Mouse (Mus musculus) MEL (cell line): ENCODE measurements around the gene Clrn2. TPM values are rescaled to one million over a fixed set of nuclear protein-coding genes. Genes with fewer than 3 reads are reported as not detected.

Experiments used
- DNase-seq: peaks from one replicate; pipeline ENCODE4 v3.0.0; 2011; ENCODE audit warnings: low read depth, low spot score
- H3K27ac ChIP-seq: 2 replicates; pipeline ENCODE4 v1.5.1; 2012; ENCODE audit warnings: low read depth, mild to moderate bottlenecking, control low read depth, low read length, moderate library complexity; ENCODE audit not compliant: control insufficient read depth
- H3K27me3 ChIP-seq, 2 experiments: fragments of 150-350 bp in 1 of 2; sonication (generic) in 1 of 2; 2 replicates each; pipeline ENCODE4 v1.6.1; 2012; ENCODE audit warnings: low read length in 2 of 2, mild to moderate bottlenecking in 2 of 2, improper control_type of control experiment in 1 of 2, moderate library complexity in 1 of 2; ENCODE audit not compliant: insufficient read depth in 2 of 2, control insufficient read depth in 1 of 2
- H3K36me3 ChIP-seq, 2 experiments: 2 replicates each; pipeline ENCODE4 v1.6.1; 2012 to 2014; ENCODE audit warnings: low read length in 2 of 2, improper control_type of control experiment in 1 of 2, inconsistent platforms in 1 of 2, mild to moderate bottlenecking in 1 of 2; ENCODE audit not compliant: insufficient read depth in 2 of 2, control insufficient read depth in 1 of 2
- H3K4me1 ChIP-seq, 2 experiments: fragments of 150-350 bp in 1 of 2; sonication (generic) in 1 of 2; 2 replicates each; pipeline ENCODE4 v1.6.1; 2012; ENCODE audit warnings: low read length in 2 of 2, improper control_type of control experiment in 1 of 2, mild to moderate bottlenecking in 1 of 2; ENCODE audit not compliant: insufficient read depth in 2 of 2, control insufficient read depth in 1 of 2
- H3K4me3 ChIP-seq, 2 experiments: fragments of 150-350 bp in 1 of 2; sonication (generic) in 1 of 2; 2 replicates each; pipeline ENCODE4 v1.5.1; 2012; ENCODE audit warnings: low read depth in 2 of 2, low read length in 2 of 2, mild to moderate bottlenecking in 2 of 2, moderate library complexity in 2 of 2, control low read depth in 1 of 2, improper control_type of control experiment in 1 of 2; ENCODE audit not compliant: control insufficient read depth in 1 of 2, insufficient read depth in 1 of 2
- H3K79me2 ChIP-seq: 2 replicates; pipeline ENCODE4 v1.6.1; 2012; ENCODE audit warnings: mild to moderate bottlenecking, low read length, moderate library complexity; ENCODE audit not compliant: control insufficient read depth, poor library complexity, insufficient read depth
- H3K9ac ChIP-seq: 2 replicates; pipeline ENCODE4 v1.6.1; 2012; ENCODE audit warnings: low read depth, mild to moderate bottlenecking, control low read depth, low read length, moderate library complexity; ENCODE audit not compliant: control insufficient read depth, poor library complexity, severe bottlenecking
- H3K9me3 ChIP-seq: fragments of 150-350 bp; sonication (generic); replicated peaks from 2 replicates; pipeline ENCODE4 v1.6.1; 2012; ENCODE audit warnings: mild to moderate bottlenecking, low read length, improper control_type of control experiment, moderate library complexity; ENCODE audit not compliant: insufficient read depth
- BHLHE40 ChIP-seq: IDR thresholded peaks from 2 replicates; pipeline ENCODE4 v1.6.1; 2012; ENCODE audit warnings: low read depth, mild to moderate bottlenecking, inconsistent platforms, low read length, improper control_type of control experiment, borderline replicate concordance
- CHD1 ChIP-seq: IDR thresholded peaks from 2 replicates; pipeline ENCODE4 v1.6.1; 2012; ENCODE audit warnings: low read depth, mild to moderate bottlenecking, inconsistent platforms, low read length, improper control_type of control experiment
- CHD2 ChIP-seq: IDR thresholded peaks from 2 replicates; pipeline ENCODE4 v1.6.1; 2011; ENCODE audit warnings: low read length, improper control_type of control experiment
- EP300 ChIP-seq, 2 experiments: IDR thresholded peaks; 2 replicates each; pipeline ENCODE4 v1.6.1; 2011; ENCODE audit warnings: improper control_type of control experiment in 2 of 2, low read length in 2 of 2, low read depth in 1 of 2, mild to moderate bottlenecking in 1 of 2
- GABPA ChIP-seq: IDR thresholded peaks from 2 replicates; pipeline ENCODE4 v1.6.1; 2012; ENCODE audit warnings: low read depth, mild to moderate bottlenecking, inconsistent platforms, low read length, improper control_type of control experiment, moderate library complexity
- GATA1 ChIP-seq: IDR thresholded peaks from 2 replicates; pipeline ENCODE4 v1.6.1; 2011; ENCODE audit warnings: low read depth, low read length, improper control_type of control experiment
- HCFC1 ChIP-seq: IDR thresholded peaks from 2 replicates; pipeline ENCODE4 v1.6.1; 2012; ENCODE audit warnings: low read depth, mild to moderate bottlenecking, inconsistent platforms, low read length, improper control_type of control experiment, moderate library complexity
- MAFK ChIP-seq: IDR thresholded peaks from 2 replicates; pipeline ENCODE4 v1.6.1; 2011; ENCODE audit warnings: low read depth, mild to moderate bottlenecking, low read length, improper control_type of control experiment, borderline replicate concordance
- MEF2A ChIP-seq: IDR thresholded peaks from 2 replicates; pipeline ENCODE4 v1.6.1; 2014; ENCODE audit warnings: low read depth, mild to moderate bottlenecking, inconsistent platforms, low read length, improper control_type of control experiment; ENCODE audit not compliant: poor library complexity, insufficient replicate concordance, severe bottlenecking; ENCODE audit errors: extremely low read depth
- MXI1 ChIP-seq: IDR thresholded peaks from 2 replicates; pipeline ENCODE4 v1.6.1; 2011; ENCODE audit warnings: mild to moderate bottlenecking, low read depth, low read length, improper control_type of control experiment
- MYC ChIP-seq: IDR thresholded peaks from 2 replicates; pipeline ENCODE4 v1.6.1; 2011; ENCODE audit warnings: low read depth, mild to moderate bottlenecking, low read length, improper control_type of control experiment, moderate library complexity
- NELFE ChIP-seq: IDR thresholded peaks from 2 replicates; pipeline ENCODE4 v1.6.1; 2011; ENCODE audit warnings: low read depth, low read length, improper control_type of control experiment
- NRF1 ChIP-seq: IDR thresholded peaks from 2 replicates; pipeline ENCODE4 v1.6.1; 2014; ENCODE audit warnings: low read depth, mild to moderate bottlenecking, inconsistent platforms, low read length, improper control_type of control experiment, moderate library complexity; ENCODE audit not compliant: poor library complexity, insufficient read depth, severe bottlenecking
- POLR2A ChIP-seq, 2 experiments: IDR thresholded peaks; 2 replicates each; pipeline ENCODE4 v1.6.1; 2011 to 2012; ENCODE audit warnings: low read length in 2 of 2, mild to moderate bottlenecking in 2 of 2, control low read depth in 1 of 2, improper control_type of control experiment in 1 of 2, low read depth in 1 of 2, moderate library complexity in 1 of 2; ENCODE audit not compliant: control insufficient read depth in 1 of 2, insufficient read depth in 1 of 2, poor library complexity in 1 of 2
- POLR2AphosphoS2 ChIP-seq: IDR thresholded peaks from 2 replicates; pipeline ENCODE4 v1.6.1; 2011; ENCODE audit warnings: low read length, improper control_type of control experiment
- POLR2AphosphoS5 ChIP-seq: IDR thresholded peaks from 2 replicates; pipeline ENCODE4 v1.6.1; 2012; ENCODE audit warnings: low read depth, borderline replicate concordance, mild to moderate bottlenecking, inconsistent platforms, low read length, moderate library complexity, mixed read lengths
- RCOR1 ChIP-seq: IDR thresholded peaks from 2 replicates; pipeline ENCODE4 v1.6.1; 2012; ENCODE audit warnings: low read depth, mild to moderate bottlenecking, inconsistent platforms, low read length, improper control_type of control experiment
- SMC3 ChIP-seq: IDR thresholded peaks from 2 replicates; pipeline ENCODE4 v1.6.1; 2011; ENCODE audit warnings: low read depth, low read length, improper control_type of control experiment
- TCF12 ChIP-seq: IDR thresholded peaks from 2 replicates; pipeline ENCODE4 v1.6.1; 2014; ENCODE audit warnings: low read depth, mild to moderate bottlenecking, inconsistent platforms, low read length, improper control_type of control experiment, moderate library complexity
- UBTF ChIP-seq: IDR thresholded peaks from 2 replicates; pipeline ENCODE4 v1.6.1; 2012; ENCODE audit warnings: low read depth, mild to moderate bottlenecking, inconsistent platforms, low read length, improper control_type of control experiment, moderate library complexity, borderline replicate concordance; ENCODE audit not compliant: insufficient read depth
- USF1 ChIP-seq: IDR thresholded peaks from 2 replicates; pipeline ENCODE4 v1.6.1; 2014; ENCODE audit warnings: low read depth, mild to moderate bottlenecking, inconsistent platforms, low read length, improper control_type of control experiment, moderate library complexity
- ZC3H11A ChIP-seq: IDR thresholded peaks from 2 replicates; pipeline ENCODE4 v1.6.1; 2012; ENCODE audit warnings: low read depth, mild to moderate bottlenecking, inconsistent platforms, low read length, improper control_type of control experiment
- polyA plus RNA-seq, 2 experiments: library from polyadenylated mRNA; stranded (reverse) in 1 of 2; unstranded in 1 of 2; fragments of >175 nt in 1 of 2; fragments of >200 nt in 1 of 2; gene quantifications; 2 replicates each; pipeline versions ENCODE4 v1.2.1 to v1.2.4; 2012; ENCODE audit warnings: low replicate concordance in 2 of 2, low read depth in 1 of 2; ENCODE audit not compliant: insufficient read length in 2 of 2, insufficient read depth in 1 of 2, missing spikeins in 1 of 2
- total RNA-seq: library from RNA; depleted of rRNA; stranded (reverse); fragments of 300-350 nt; gene quantifications from 2 replicates; pipeline ENCODE4 v1.2.3, GENCODE M21; 2012

Gene Clrn2
- total and polyA plus RNA-seq, 3 experiments, result not detected

GRCm38 (mm10) chr5:45474215-45474614, 20.7 kb downstream of the Clrn2 start (continued):
- no peak for TF ChIP-seq USF1
- no peak for TF ChIP-seq NRF1
- TF ChIP-seq ZC3H11A, result peak; percentile 95
- TF ChIP-seq UBTF, result no peak
- TF ChIP-seq CHD2, result no peak
- TF ChIP-seq POLR2AphosphoS2, result no peak
- no peak for TF ChIP-seq HCFC1
- no peak for TF ChIP-seq CHD1
- TF ChIP-seq SMC3, result peak; percentile 92
- no peak for TF ChIP-seq GATA1
- no peak for TF ChIP-seq RCOR1
- no peak for TF ChIP-seq POLR2A (IDR thresholded peaks at IDR 0.05; ENCODE audit: control insufficient read depth in 1 of 2, insufficient read depth in 1 of 2, low read depth in 1 of 2, low read length in 2 of 2, poor library complexity in 1 of 2)
- no peak for TF ChIP-seq POLR2AphosphoS5
- no peak for TF ChIP-seq MXI1

DNA sequence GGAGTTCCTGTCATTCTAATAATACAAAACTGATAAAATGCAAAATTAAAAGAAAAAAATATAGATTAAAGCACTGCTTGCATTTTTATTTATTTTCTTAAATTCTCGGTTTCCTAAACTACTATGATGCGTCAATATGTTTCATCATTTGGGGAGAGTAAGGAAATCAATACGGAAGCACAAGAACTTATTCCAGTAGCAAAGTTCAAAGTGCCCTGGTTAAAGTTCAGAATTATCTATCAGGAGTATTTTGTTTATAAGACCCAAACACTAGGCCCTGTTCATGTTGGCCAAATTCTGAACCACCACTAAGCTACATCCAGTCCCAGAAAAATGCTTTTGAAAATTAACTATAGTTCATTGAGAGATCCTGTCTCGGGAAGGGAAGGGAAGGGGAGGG, 21.2 kb downstream of the Clrn2 start:
- peaks cover 3 to 11% of the 10 kb centered on the region in 2 experiments; a peak in 3 of 4 replicates for H3K27me3 ChIP-seq
- no peaks in the 10 kb centered on the region for H3K36me3 ChIP-seq
- TF ChIP-seq POLR2A (IDR thresholded peaks at IDR 0.05; ENCODE audit: control insufficient read depth in 1 of 2, insufficient read depth in 1 of 2, low read depth in 1 of 2, low read length in 2 of 2, poor library complexity in 1 of 2) (no peak), EP300 (IDR thresholded peaks at IDR 0.05; ENCODE audit: low read depth in 1 of 2, low read length in 2 of 2) (no peak), GABPA (no peak)
- H3K4me3 ChIP-seq, result no peak overlapping the region
- H3K9me3 ChIP-seq, result no peaks in the 10 kb centered on the region
- H3K9ac ChIP-seq, result no peak overlapping the region
- H3K4me1 ChIP-seq, result no peaks in the 10 kb centered on the region
- no peaks in the 10 kb centered on the region for H3K79me2 ChIP-seq
- H3K27ac ChIP-seq, result no peak overlapping the region
- DNase-seq, result no peak

- H3K4me3 ChIP-seq, result no peak overlapping the region
- TF ChIP-seq MEF2A, result no peak
- no peak for TF ChIP-seq MYC
- TF ChIP-seq GATA1, result no peak
- no peak for TF ChIP-seq HCFC1
- TF ChIP-seq POLR2A (IDR thresholded peaks at IDR 0.05; ENCODE audit: control insufficient read depth in 1 of 2, insufficient read depth in 1 of 2, low read depth in 1 of 2, low read length in 2 of 2, poor library complexity in 1 of 2), result no peak
- no peak for TF ChIP-seq POLR2AphosphoS2
- TF ChIP-seq TCF12, result no peak
- TF ChIP-seq MAFK, result no peak
- no peak for TF ChIP-seq SMC3
- no peak for TF ChIP-seq ZC3H11A
- TF ChIP-seq BHLHE40, result no peak
- no peak for TF ChIP-seq NELFE
- H3K79me2 ChIP-seq, result no peaks in the 10 kb centered on the region
- no peaks in the 10 kb centered on the region for H3K4me1 ChIP-seq
- DNase-seq, result no peak
- no peaks in the 10 kb centered on the region for H3K9me3 ChIP-seq
- H3K36me3 ChIP-seq, result no peaks in the 10 kb centered on the region
- H3K27ac ChIP-seq, result no peak overlapping the region
- H3K9ac ChIP-seq, result no peak overlapping the region
- peaks cover under 1 to 9% of the 10 kb centered on the region in 2 experiments; a peak in 3 of 4 replicates for H3K27me3 ChIP-seq
Observed at GRCm38 (mm10) chr5:45475771-45476170, 22.2 kb downstream of the Clrn2 start.
